Mouse (Mus musculus) E14TG2a.4 (cell line): ENCODE data around the gene Rin3.

Experiments
- CTCF ChIP-seq: conservative IDR thresholded peaks from 2 replicates; pipeline ENCODE4 v1.5.1; 2014; ENCODE audit warnings: low read length
- NANOG ChIP-seq: IDR thresholded peaks from 2 replicates; pipeline ENCODE4 v1.6.1; 2014; ENCODE audit warnings: borderline replicate concordance, low read length, mixed read lengths
- POU5F1 ChIP-seq: IDR thresholded peaks from 2 replicates; pipeline ENCODE4 v1.6.1; 2014; ENCODE audit warnings: low read length, borderline replicate concordance

GRCm38 (mm10) chr12:102299209-102299608, 16.4 kb downstream of the Rin3 start:
- TF ChIP-seq CTCF (no peak), NANOG (no peak), POU5F1 (no peak)
